In the genomic region with DNA sequence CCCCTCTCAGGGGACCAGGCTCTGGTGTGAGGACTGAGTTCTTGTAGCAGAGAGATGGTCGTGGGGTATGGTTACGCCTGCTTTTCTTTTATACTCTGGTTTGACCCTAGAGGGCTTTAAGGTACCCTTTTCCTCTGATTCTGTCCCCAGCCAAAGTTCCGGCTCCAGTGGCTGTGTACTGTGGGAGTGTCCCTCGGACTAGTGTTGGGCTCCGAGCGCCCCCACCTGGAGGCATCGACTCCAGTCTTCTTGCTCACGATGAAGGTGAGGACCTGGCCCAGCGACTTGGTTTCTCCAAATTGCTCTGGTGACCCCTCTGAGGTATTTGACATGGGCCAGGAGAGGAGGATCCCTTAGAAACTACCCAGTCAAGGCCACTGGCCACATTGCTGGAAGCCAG, we compare ENCODE assay signal across 29 mouse cellular contexts. TPM values are rescaled to one million over a fixed set of nuclear protein-coding genes. Genes with fewer than 3 reads are reported as not detected.
A peak's percentile ranks its signal among the peaks of the same experiment; 100 is the strongest.
DNase-seq lines count a peak whose midpoint lies in the region; ATAC-seq and TF ChIP-seq lines count a peak whose summit lies in the region.
"Had no signal": no experiment of that assay in that cellular context is flagged by ENCODE, and none has a peak within 500 bp of the region (broad histone marks: within the 10 kb centered on the region; RNA-seq: fewer than 3 reads in every experiment).

No protein-coding gene starts in this region.

- TF ChIP-seq EP300 in heart, adult 2 months (IDR thresholded peaks at IDR 0.05; ENCODE audit: insufficient read depth, low read depth, low read length): no peak
- TF ChIP-seq EP300 in lung, postnatal 0 days (IDR thresholded peaks at IDR 0.05): no peak

- no peaks in the 10 kb centered on the region for H3K79me2 ChIP-seq in heart, adult 2 months (replicated peaks; ENCODE audit: control insufficient read depth, insufficient read depth, low read length)

- peak; percentile 16; the same call in 1 of the 2 replicates for TF ChIP-seq CTCF in heart, adult 2 months (IDR thresholded peaks at IDR 0.05)
- TF ChIP-seq CTCF in lung, postnatal 0 days (IDR thresholded peaks at IDR 0.05): no peak

- H3K9ac ChIP-seq in heart, adult 2 months (ENCODE audit: low read depth, low read length): no peak overlapping the region
- no peak overlapping the region for H3K9ac ChIP-seq in lung, postnatal 0 days (replicated peaks; ENCODE audit: low read depth)
- H3K9ac ChIP-seq in midbrain, embryonic 11.5 days (ENCODE audit: low read length): no peak overlapping the region
- H3K9ac ChIP-seq: forebrain, embryonic 13.5 days; heart, embryonic 13.5 days; hindbrain, embryonic 14.5 days had no signal

- no peaks in the 10 kb centered on the region for H3K36me3 ChIP-seq in heart, adult 2 months (ENCODE audit: control insufficient read depth, insufficient read depth, low read length)
- H3K36me3 ChIP-seq in lung, postnatal 0 days (ENCODE audit: insufficient read depth, low read length): no peaks in the 10 kb centered on the region
- no peaks in the 10 kb centered on the region for H3K36me3 ChIP-seq in midbrain, embryonic 11.5 days (ENCODE audit: control insufficient read depth, insufficient read depth, low read length)
- H3K36me3 ChIP-seq: forebrain, embryonic 10.5 days; G1E; heart, embryonic 13.5 days had no signal

- no peaks in the 10 kb centered on the region for H3K4me1 ChIP-seq in heart, adult 2 months (ENCODE audit: control insufficient read depth, insufficient read depth, low read length)
- peaks cover 8% of the 10 kb centered on the region; the same call in 1 of the 2 replicates for H3K4me1 ChIP-seq in lung, postnatal 0 days (ENCODE audit: insufficient read depth, low read depth, low read length)
- no peaks in the 10 kb centered on the region for H3K4me1 ChIP-seq in midbrain, embryonic 11.5 days (ENCODE audit: control insufficient read depth, insufficient read depth, low read length)

- DNase-seq in heart, adult 2 months: no peak
- no peak for DNase-seq in heart, adult 11 months
- peak; percentile 42 for DNase-seq in lung, postnatal 36 days
- DNase-seq in lung, postnatal 0 days (ENCODE audit: low spot score): no peak
- peak; percentile 61 for DNase-seq in R1 (ENCODE audit: low read depth, low spot score)
- no peak for DNase-seq in midbrain, embryonic 11.5 days (ENCODE audit: low spot score, missing footprints)
- no peak for DNase-seq in thymus, postnatal 0 days (ENCODE audit: low spot score)
- DNase-seq: adrenal gland, adult 8-10 months; adrenal gland, postnatal 25 days; cerebellum, adult 11-12 months; cerebellum, adult 8-10 months; cerebellum, postnatal 14 days; gastrocnemius, postnatal 10 days; heart, adult 18-20 months; heart, postnatal 14 days; heart, postnatal 4 days had no signal

- H3K27ac ChIP-seq in heart, adult 2 months: no peak overlapping the region
- H3K27ac ChIP-seq in lung, postnatal 0 days (ENCODE audit: low read length): no peak overlapping the region
- no peak overlapping the region for H3K27ac ChIP-seq in midbrain, embryonic 11.5 days (ENCODE audit: low read depth, low read length)
- H3K27ac ChIP-seq: forebrain, embryonic 10.5 days; forebrain, embryonic 13.5 days; heart, embryonic 13.5 days; hindbrain, embryonic 14.5 days; hindbrain, postnatal 0 days had no signal

- H3K4me3 ChIP-seq in heart, adult 2 months: no peak overlapping the region
- H3K4me3 ChIP-seq in lung, postnatal 0 days (ENCODE audit: low read depth, low read length): no peak overlapping the region
- H3K4me3 ChIP-seq in midbrain, embryonic 11.5 days (ENCODE audit: low read depth, low read length): no peak overlapping the region
- H3K4me3 ChIP-seq: forebrain, embryonic 10.5 days; forebrain, embryonic 13.5 days; heart, embryonic 10.5 days; heart, embryonic 13.5 days had no signal

- ATAC-seq in lung, postnatal 0 days: no peak
- no peak for ATAC-seq in midbrain, embryonic 11.5 days (ENCODE audit: low FRiP score)
- ATAC-seq: activated CD4-positive, CD25-positive, alpha-beta regulatory T cell, adult 4 months; forebrain, embryonic 13.5 days; forebrain, embryonic 16.5 days; hindbrain, postnatal 0 days; inflammation-experienced regulatory T-cells, adult 6 months; Patski had no signal

- H3K9me3 ChIP-seq in lung, postnatal 0 days (ENCODE audit: low read length): no peaks in the 10 kb centered on the region
- H3K9me3 ChIP-seq in midbrain, embryonic 11.5 days (ENCODE audit: control insufficient read depth, low read length): no peaks in the 10 kb centered on the region
- H3K9me3 ChIP-seq: forebrain, embryonic 10.5 days; forebrain, embryonic 13.5 days; heart, embryonic 10.5 days; heart, embryonic 13.5 days had no signal

- intact Hi-C loops in heart, adult 2 months (cut with DNase I): no loop called here

- no peaks in the 10 kb centered on the region for H3K27me3 ChIP-seq in heart, adult 2 months (ENCODE audit: control insufficient read depth, insufficient read depth, low read length)
- H3K27me3 ChIP-seq in lung, postnatal 0 days (replicated peaks; ENCODE audit: insufficient read depth, low read length): no peaks in the 10 kb centered on the region
- H3K27me3 ChIP-seq in midbrain, embryonic 11.5 days (ENCODE audit: control insufficient read depth, insufficient read depth, low read length): no peaks in the 10 kb centered on the region
- H3K27me3 ChIP-seq: forebrain, embryonic 13.5 days; heart, embryonic 13.5 days; Patski had no signal

- 79% methylated on average over 9 of the region's 9 CpGs for WGBS in heart, adult 2 months
- WGBS in lung, postnatal 0 days: 77% methylated on average over 9 of the region's 9 CpGs
- 55% methylated on average over 9 of the region's 9 CpGs for WGBS in midbrain, embryonic 11.5 days

- H3K4me2 ChIP-seq in lung, postnatal 0 days (replicated peaks; ENCODE audit: low read depth, low read length): no peak overlapping the region
- no peak overlapping the region for H3K4me2 ChIP-seq in midbrain, embryonic 11.5 days
- H3K4me2 ChIP-seq: forebrain, embryonic 13.5 days; heart, embryonic 13.5 days; hindbrain, embryonic 14.5 days had no signal

- TF ChIP-seq POLR2A in heart, adult 2 months (IDR thresholded peaks at IDR 0.05; ENCODE audit: insufficient read depth, low read depth, low read length): no peak

RNA-seq across cellular contexts. Expression of a gene that starts 14.4 kb away (rescaled TPM):
- 1 to 10 TPM; 5.4 to 5.5 TPM for total RNA-seq in heart, adult 2 months (2021)
- polyA plus RNA-seq in heart, adult 2 months (2012; rRNA removed): 5.3 and 5.9 TPM in 2 replicates
- 6.3 and 9.1 TPM in 2 replicates for polyA plus RNA-seq in lung, postnatal 0 days (2015; fragmentation: Nextera tagmentation; extraction: Ambion mirVana)
- polyA plus RNA-seq in midbrain, embryonic 11.5 days (2014; fragmentation: Nextera tagmentation; extraction: Ambion mirVana): not detected in 2 replicates
- polyA plus RNA-seq in thymus, postnatal 0 days (2015; fragmentation: Nextera tagmentation; extraction: Ambion mirVana): 0.53 and 0.62 TPM in 2 replicates
- polyA plus RNA-seq: activated CD4-positive, CD25-positive, alpha-beta regulatory T cell, adult 4 months; embryonic facial prominence, embryonic 11.5 days; forebrain, embryonic 10.5 days; G1E; hindbrain, embryonic 11.5 days; inflammation-experienced regulatory T-cells, adult 6 months had no signal

Comparison
In these comparisons a context has a peak if more than half of its experiments do, and no peak if none do; other contexts are left out.
1. DNase-seq: peak in lung, postnatal 36 days (single experiment) and R1 (single experiment); none in heart, adult 2 months (0 of 2), heart, adult 11 months (single experiment), lung, postnatal 0 days (single experiment), midbrain, embryonic 11.5 days (single experiment) and thymus, postnatal 0 days (single experiment).